Mouse (Mus musculus): ENCODE measurements around the gene Pola1. TPM values are rescaled to one million over a fixed set of nuclear protein-coding genes. Genes with fewer than 3 reads are reported as not detected.

The Pola1 gene
- 1.8 and 2.2 TPM in 2 replicates for polyA plus RNA-seq (2015; fragmentation: Nextera tagmentation; extraction: Ambion mirVana)

- no peaks in the 10 kb centered on the region for H3K9me3 ChIP-seq (ENCODE audit: low read length)
- 8% methylated on average over 50 of the region's 53 CpGs for WGBS
- H3K27me3 ChIP-seq (replicated peaks; ENCODE audit: insufficient read depth, low read length): no peaks in the 10 kb centered on the region
- H3K4me1 ChIP-seq (ENCODE audit: insufficient read depth, low read depth, low read length): no peaks in the 10 kb centered on the region
- ATAC-seq (peak; percentile 100), DNase-seq (ENCODE audit: low spot score) (peak; percentile 90)
- H3K36me3 ChIP-seq (ENCODE audit: insufficient read depth, low read length): no peaks in the 10 kb centered on the region
- H3K4me3 ChIP-seq (ENCODE audit: low read depth, low read length): peak within 1 kb of the TSS; percentile 50
- peak within 1 kb of the TSS; percentile 29; the same call in 1 of the 2 replicates for H3K9ac ChIP-seq (replicated peaks; ENCODE audit: low read depth)
- H3K27ac ChIP-seq (ENCODE audit: low read length): peak within 1 kb of the TSS; percentile 14; the same call in 1 of the 2 replicates
- no peak for TF ChIP-seq EP300 (IDR thresholded peaks at IDR 0.05)
- TF ChIP-seq CTCF (IDR thresholded peaks at IDR 0.05): no peak
- peak within 1 kb of the TSS; percentile 67 for H3K4me2 ChIP-seq (replicated peaks; ENCODE audit: low read depth, low read length)
Observed at GRCm38 (mm10) chrX:93631657-93632449, at the start of gene Pola1. Gene Pola1 (minus strand): TSS chrX:93632155.

GRCm38 (mm10) chrX:93676228-93676627, 44.3 kb upstream of the Pola1 start:
- TF ChIP-seq CTCF (IDR thresholded peaks at IDR 0.05): no peak
- TF ChIP-seq EP300 (IDR thresholded peaks at IDR 0.05): no peak
- ATAC-seq: no peak
- no peak overlapping the region for H3K27ac ChIP-seq (ENCODE audit: low read length)
- no peak overlapping the region for H3K4me3 ChIP-seq (ENCODE audit: low read depth, low read length)
- no peak overlapping the region for H3K4me2 ChIP-seq (replicated peaks; ENCODE audit: low read depth, low read length)
- H3K9ac ChIP-seq (replicated peaks; ENCODE audit: low read depth): no peak overlapping the region
- DNase-seq (ENCODE audit: low spot score): no peak
- WGBS: 60% methylated on average over 2 of the region's 2 CpGs
- no peaks in the 10 kb centered on the region for H3K27me3 ChIP-seq (replicated peaks; ENCODE audit: insufficient read depth, low read length)
- no peaks in the 10 kb centered on the region for H3K4me1 ChIP-seq (ENCODE audit: insufficient read depth, low read depth, low read length)
- H3K9me3 ChIP-seq (ENCODE audit: low read length): no peaks in the 10 kb centered on the region
- no peaks in the 10 kb centered on the region for H3K36me3 ChIP-seq (ENCODE audit: insufficient read depth, low read length)

GRCm38 (mm10) chrX:93674836-93675795, 43.2 kb upstream of the Pola1 start:
- no peak for TF ChIP-seq CTCF (IDR thresholded peaks at IDR 0.05)
- no peak for TF ChIP-seq EP300 (IDR thresholded peaks at IDR 0.05)
- Histone ChIP-seq H3K9me3 (ENCODE audit: low read length) (no peaks in the 10 kb centered on the region), H3K27me3 (replicated peaks; ENCODE audit: insufficient read depth, low read length) (no peaks in the 10 kb centered on the region), H3K27ac (ENCODE audit: low read length) (no peak overlapping the region), H3K36me3 (ENCODE audit: insufficient read depth, low read length) (no peaks in the 10 kb centered on the region), H3K4me1 (ENCODE audit: insufficient read depth, low read depth, low read length) (no peaks in the 10 kb centered on the region), H3K4me3 (ENCODE audit: low read depth, low read length) (peak overlapping the region; percentile 15; the same call in 1 of the 2 replicates), H3K4me2 (replicated peaks; ENCODE audit: low read depth, low read length) (peak overlapping the region; percentile 40), H3K9ac (replicated peaks; ENCODE audit: low read depth) (no peak overlapping the region)
- ATAC-seq: peak; percentile 97
- DNase-seq (ENCODE audit: low spot score): peak; percentile 47
- 10% methylated on average over 19 of the region's 19 CpGs for WGBS

- no peak overlapping the region for H3K9ac ChIP-seq (replicated peaks; ENCODE audit: low read depth)
- no peaks in the 10 kb centered on the region for H3K4me1 ChIP-seq (ENCODE audit: insufficient read depth, low read depth, low read length)
- ATAC-seq: no peak
- WGBS: 40% methylated on average over 3 of the region's 3 CpGs
- H3K27me3 ChIP-seq (replicated peaks; ENCODE audit: insufficient read depth, low read length): no peaks in the 10 kb centered on the region
- TF ChIP-seq CTCF (IDR thresholded peaks at IDR 0.05) (no peak), EP300 (IDR thresholded peaks at IDR 0.05) (no peak)
- H3K9me3 ChIP-seq (ENCODE audit: low read length): no peaks in the 10 kb centered on the region
- H3K4me3 ChIP-seq (ENCODE audit: low read depth, low read length): no peak overlapping the region
- no peaks in the 10 kb centered on the region for H3K36me3 ChIP-seq (ENCODE audit: insufficient read depth, low read length)
- DNase-seq (ENCODE audit: low spot score): no peak
- H3K4me2 ChIP-seq (replicated peaks; ENCODE audit: low read depth, low read length): no peak overlapping the region
- H3K27ac ChIP-seq (ENCODE audit: low read length): no peak overlapping the region
Observed at GRCm38 (mm10) chrX:93674432-93674831, 42.5 kb upstream of the Pola1 start.

GRCm38 (mm10) chrX:93664787-93665186, 32.8 kb upstream of the Pola1 start:
- no peak overlapping the region for H3K27ac ChIP-seq (ENCODE audit: low read length)
- no peaks in the 10 kb centered on the region for H3K36me3 ChIP-seq (ENCODE audit: insufficient read depth, low read length)
- no peak overlapping the region for H3K9ac ChIP-seq (replicated peaks; ENCODE audit: low read depth)
- no peaks in the 10 kb centered on the region for H3K4me1 ChIP-seq (ENCODE audit: insufficient read depth, low read depth, low read length)
- TF ChIP-seq CTCF (IDR thresholded peaks at IDR 0.05) (no peak), EP300 (IDR thresholded peaks at IDR 0.05) (no peak)
- H3K27me3 ChIP-seq (replicated peaks; ENCODE audit: insufficient read depth, low read length): no peaks in the 10 kb centered on the region
- no peak overlapping the region for H3K4me3 ChIP-seq (ENCODE audit: low read depth, low read length)
- ATAC-seq (no peak), DNase-seq (ENCODE audit: low spot score) (no peak)
- H3K4me2 ChIP-seq (replicated peaks; ENCODE audit: low read depth, low read length): no peak overlapping the region
- no peaks in the 10 kb centered on the region for H3K9me3 ChIP-seq (ENCODE audit: low read length)
- 60% methylated on average over 4 of the region's 4 CpGs for WGBS
